Mouse (Mus musculus) embryonic facial prominence, embryonic 13.5 days (tissue): ENCODE measurements around the gene Lamtor4. TPM values are rescaled to one million over a fixed set of nuclear protein-coding genes. Genes with fewer than 3 reads are reported as not detected.

Source experiments
- ATAC-seq: fragments of 200-750 bp; cut with Nextera tagmentation; 2 replicates; pipeline ENCODE4 v1.8.0; 2017; ENCODE audit warnings: low read depth; ENCODE audit not compliant: insufficient number of reproducible peaks, insufficient read depth, low FRiP score, low TSS enrichment
- H3K27ac ChIP-seq: fragments of 300-500 bp; sonication (generic); 2 replicates; pipeline ENCODE4 v1.5.1; 2015; ENCODE audit warnings: moderate library complexity, mild to moderate bottlenecking, inconsistent platforms
- H3K27me3 ChIP-seq: fragments of 300-500 bp; sonication (generic); 2 replicates; pipeline ENCODE4 v1.6.1; 2015; ENCODE audit warnings: mild to moderate bottlenecking, inconsistent platforms
- H3K36me3 ChIP-seq: fragments of 300-500 bp; sonication (generic); 2 replicates; pipeline ENCODE4 v1.6.1; 2015; ENCODE audit warnings: mild to moderate bottlenecking, inconsistent platforms
- H3K4me1 ChIP-seq: fragments of 300-500 bp; sonication (generic); 2 replicates; pipeline ENCODE4 v1.6.1; 2015; ENCODE audit warnings: inconsistent platforms
- H3K4me2 ChIP-seq: fragments of 300-500 bp; sonication (generic); 2 replicates; pipeline ENCODE4 v1.6.1; 2015; ENCODE audit warnings: moderate library complexity, mild to moderate bottlenecking, inconsistent platforms
- H3K4me3 ChIP-seq: fragments of 300-500 bp; sonication (generic); 2 replicates; pipeline ENCODE4 v1.5.1; 2015; ENCODE audit warnings: mild to moderate bottlenecking, inconsistent platforms
- H3K9ac ChIP-seq: fragments of 300-500 bp; sonication (generic); 2 replicates; pipeline ENCODE4 v1.6.1; 2015; ENCODE audit warnings: mild to moderate bottlenecking, inconsistent platforms
- H3K9me3 ChIP-seq: fragments of 300-500 bp; sonication (generic); 2 replicates; pipeline ENCODE4 v1.6.1; 2016; ENCODE audit warnings: inconsistent platforms
- WGBS: fragments of 180-500 bp; shearing (Covaris S2); methylation state at CpG from one replicate; pipeline ENCODE4 v1.1.7; 2015; ENCODE audit warnings: mixed read lengths; 5-methylcytosine and 5-hydroxymethylcytosine counted together
- polyA plus RNA-seq: library from polyadenylated mRNA; unstranded; fragments of >200 nt; fragmentation: Nextera tagmentation; extraction: Ambion mirVana; gene quantifications from 2 replicates; pipeline ENCODE4 v1.2.1, GENCODE M21; 2015

Gene Lamtor4
- polyA plus RNA-seq, 1 experiment from 2014 or later, result 61.2 TPM

- H3K27me3 ChIP-seq, result no peaks in the 10 kb centered on the region
- H3K36me3 ChIP-seq, result peaks cover 57% of the 10 kb centered on the region
- H3K27ac ChIP-seq, result no peak overlapping the region
- H3K4me1 ChIP-seq, result peaks cover 29% of the 10 kb centered on the region
- H3K4me2 ChIP-seq, result no peak overlapping the region; the same call in 1 of the 2 replicates
- 0 out of 2 replicates have a peak overlapping the region, but pooled peaks have one; percentile 88 for H3K4me3 ChIP-seq
- WGBS, result 58% methylated on average over 4 of the region's 4 CpGs
- 0 out of 2 replicates have a peak overlapping the region, but pooled peaks have one; percentile 92 for H3K9ac ChIP-seq
- no peak for ATAC-seq
- H3K9me3 ChIP-seq, result no peaks in the 10 kb centered on the region
Measured at GRCm38 (mm10) chr5:138262001-138262400, 6.7 kb downstream of the Lamtor4 start.

- Histone ChIP-seq H3K27ac (no peak overlapping the region), H3K36me3 (peaks cover 57% of the 10 kb centered on the region)
- WGBS, result 65% methylated on average over 18 of the region's 18 CpGs
Measured at GRCm38 (mm10) chr5:138262582-138263240, 7.4 kb downstream of the Lamtor4 start.

GRCm38 (mm10) chr5:138263260-138264206 lies 8.3 kb downstream of the Lamtor4 start, which contains the start of gene BC037034:
TSS of gene BC037034 (minus strand) at chr5:138264033.
- Histone ChIP-seq H3K4me2 (peak within 1 kb of the TSS; percentile 95), H3K36me3 (peaks cover 55% of the 10 kb centered on the region), H3K27ac (peak within 1 kb of the TSS; percentile 76), H3K4me3 (peak within 1 kb of the TSS; percentile 88), H3K4me1 (peaks cover 29% of the 10 kb centered on the region), H3K27me3 (no peaks in the 10 kb centered on the region), H3K9me3 (no peaks in the 10 kb centered on the region), H3K9ac (peak within 1 kb of the TSS; percentile 92)
- peak; percentile 73; the same call in 1 of the 2 replicates for ATAC-seq
- WGBS, result under 1% methylated on average over 65 of the region's 71 CpGs

More at GRCm38 (mm10) chr5:138262582-138263240, 7.4 kb downstream of the Lamtor4 start:
- peak overlapping the region; percentile 92 for H3K9ac ChIP-seq
- H3K4me2 ChIP-seq, result peak overlapping the region; percentile 95
- peak overlapping the region; percentile 88 for H3K4me3 ChIP-seq
- no peaks in the 10 kb centered on the region for H3K27me3 ChIP-seq
- no peak for ATAC-seq
- H3K9me3 ChIP-seq, result no peaks in the 10 kb centered on the region
- H3K4me1 ChIP-seq, result peaks cover 29% of the 10 kb centered on the region

- Histone ChIP-seq H3K4me1 (peaks cover 29% of the 10 kb centered on the region), H3K27me3 (no peaks in the 10 kb centered on the region), H3K9me3 (no peaks in the 10 kb centered on the region), H3K9ac (peak overlapping the region; percentile 92), H3K4me2 (peak overlapping the region; percentile 95), H3K27ac (peak overlapping the region; percentile 76), H3K4me3 (peak overlapping the region; percentile 88), H3K36me3 (peaks cover 48% of the 10 kb centered on the region)
- no peak for ATAC-seq
- WGBS, result 10% methylated on average over 6 of the region's 6 CpGs
Measured at GRCm38 (mm10) chr5:138264207-138264578, 8.9 kb downstream of the Lamtor4 start.

- no peaks in the 10 kb centered on the region for H3K9me3 ChIP-seq
- H3K36me3 ChIP-seq, result peaks cover 33% of the 10 kb centered on the region
- no peak overlapping the region for H3K4me3 ChIP-seq
- H3K4me2 ChIP-seq, result no peak overlapping the region
- H3K27ac ChIP-seq, result no peak overlapping the region
- H3K9ac ChIP-seq, result no peak overlapping the region
- H3K27me3 ChIP-seq, result no peaks in the 10 kb centered on the region
- no peak for ATAC-seq
- peaks cover 24% of the 10 kb centered on the region for H3K4me1 ChIP-seq
- 92% methylated on average over 4 of the region's 4 CpGs for WGBS
Measured at GRCm38 (mm10) chr5:138265712-138266111, 10.4 kb downstream of the Lamtor4 start.

- no peak for ATAC-seq
- 84% methylated on average over 3 of the region's 3 CpGs for WGBS
- no peak overlapping the region for H3K4me3 ChIP-seq
Measured at GRCm38 (mm10) chr5:138267114-138267513, 11.8 kb downstream of the Lamtor4 start.

GRCm38 (mm10) chr5:138268980-138269379 lies 13.7 kb downstream of the Lamtor4 start:
- Histone ChIP-seq H3K27me3 (peaks cover 5% of the 10 kb centered on the region), H3K9ac (no peak overlapping the region), H3K4me3 (no peak overlapping the region), H3K9me3 (no peaks in the 10 kb centered on the region), H3K27ac (no peak overlapping the region), H3K4me1 (peaks cover 35% of the 10 kb centered on the region), H3K4me2 (no peak overlapping the region), H3K36me3 (peaks cover 17% of the 10 kb centered on the region)
- no peak for ATAC-seq
- 88% methylated on average over 4 of the region's 4 CpGs for WGBS

More at GRCm38 (mm10) chr5:138267114-138267513, 11.8 kb downstream of the Lamtor4 start:
- Histone ChIP-seq H3K9ac (no peak overlapping the region), H3K9me3 (no peaks in the 10 kb centered on the region), H3K4me2 (no peak overlapping the region), H3K36me3 (peaks cover 19% of the 10 kb centered on the region), H3K27ac (no peak overlapping the region), H3K4me1 (peaks cover 33% of the 10 kb centered on the region), H3K27me3 (peaks cover 5% of the 10 kb centered on the region)

GRCm38 (mm10) chr5:138271232-138271631 lies 15.9 kb downstream of the Lamtor4 start:
- no peak overlapping the region for H3K4me2 ChIP-seq
- H3K27ac ChIP-seq, result no peak overlapping the region
- ATAC-seq, result no peak
- H3K36me3 ChIP-seq, result peaks cover 26% of the 10 kb centered on the region
- WGBS, result 43% methylated on average over 3 of the region's 3 CpGs
- H3K4me3 ChIP-seq, result no peak overlapping the region
- peaks cover 5% of the 10 kb centered on the region for H3K27me3 ChIP-seq
- peaks cover 37% of the 10 kb centered on the region for H3K4me1 ChIP-seq
- H3K9ac ChIP-seq, result no peak overlapping the region
- no peaks in the 10 kb centered on the region for H3K9me3 ChIP-seq

GRCm38 (mm10) chr5:138272409-138272923 lies 17.2 kb downstream of the Lamtor4 start, which contains the start of gene Gal3st4:
TSS of gene Gal3st4 (minus strand) at chr5:138272840.
- peak within 1 kb of the TSS; percentile 54 for H3K4me2 ChIP-seq
- ATAC-seq, result no peak
- 3% methylated on average over 12 of the region's 12 CpGs for WGBS

GRCm38 (mm10) chr5:138274186-138274585 lies 18.9 kb downstream of the Lamtor4 start:
- ATAC-seq, result no peak

More at GRCm38 (mm10) chr5:138272409-138272923, 17.2 kb downstream of the Lamtor4 start, which contains the start of gene Gal3st4:
- Histone ChIP-seq H3K4me1 (peaks cover 49% of the 10 kb centered on the region), H3K36me3 (peaks cover 28% of the 10 kb centered on the region), H3K9me3 (no peaks in the 10 kb centered on the region), H3K27ac (peak within 1 kb of the TSS; percentile 51), H3K9ac (peak within 1 kb of the TSS; percentile 64), H3K27me3 (peaks cover 5% of the 10 kb centered on the region), H3K4me3 (peak within 1 kb of the TSS; percentile 28)

More at GRCm38 (mm10) chr5:138274186-138274585, 18.9 kb downstream of the Lamtor4 start:
- H3K27ac ChIP-seq, result no peak overlapping the region
- no peaks in the 10 kb centered on the region for H3K9me3 ChIP-seq
- H3K4me1 ChIP-seq, result peaks cover 67% of the 10 kb centered on the region
- WGBS, result 51% methylated on average over 7 of the region's 8 CpGs
- no peak overlapping the region for H3K4me3 ChIP-seq
- H3K27me3 ChIP-seq, result peaks cover 5% of the 10 kb centered on the region
- H3K9ac ChIP-seq, result no peak overlapping the region
- peaks cover 37% of the 10 kb centered on the region for H3K36me3 ChIP-seq
- H3K4me2 ChIP-seq, result 0 out of 2 replicates have a peak overlapping the region, but pooled peaks have one; percentile 12
